Mouse (Mus musculus): ENCODE measurements at regions not wholly inside any gene's neighbourhood (a gene's known extent, or its start where the extent isn't known, plus 50 kb on each side); places are given as distances from the start of the nearest gene placed in this dataset.

GRCm38 (mm10) chr16:70952937-70953336, 639.2 kb downstream of the Gbe1 start:
- WGBS, result 97% methylated on average over 2 of the region's 2 CpGs
- Histone ChIP-seq H3K9me3 (replicated peaks) (no peaks in the 10 kb centered on the region), H3K4me3 (replicated peaks) (no peak overlapping the region), H3K4me1 (no peaks in the 10 kb centered on the region), H3K36me3 (no peaks in the 10 kb centered on the region), H3K27me3 (replicated peaks) (no peaks in the 10 kb centered on the region), H3K27ac (replicated peaks) (no peak overlapping the region), H3K9ac (replicated peaks) (no peak overlapping the region), H3K4me2 (no peak overlapping the region)
- no peak for ATAC-seq (ENCODE audit: low FRiP score)
